Mouse (Mus musculus): Measurements from ENCODE around the gene Atrnl1. TPM values are rescaled to one million over a fixed set of nuclear protein-coding genes. Genes with fewer than 3 reads are reported as not detected.

The Atrnl1 gene
- 27.9 TPM for polyA plus RNA-seq (2021)

DNA sequence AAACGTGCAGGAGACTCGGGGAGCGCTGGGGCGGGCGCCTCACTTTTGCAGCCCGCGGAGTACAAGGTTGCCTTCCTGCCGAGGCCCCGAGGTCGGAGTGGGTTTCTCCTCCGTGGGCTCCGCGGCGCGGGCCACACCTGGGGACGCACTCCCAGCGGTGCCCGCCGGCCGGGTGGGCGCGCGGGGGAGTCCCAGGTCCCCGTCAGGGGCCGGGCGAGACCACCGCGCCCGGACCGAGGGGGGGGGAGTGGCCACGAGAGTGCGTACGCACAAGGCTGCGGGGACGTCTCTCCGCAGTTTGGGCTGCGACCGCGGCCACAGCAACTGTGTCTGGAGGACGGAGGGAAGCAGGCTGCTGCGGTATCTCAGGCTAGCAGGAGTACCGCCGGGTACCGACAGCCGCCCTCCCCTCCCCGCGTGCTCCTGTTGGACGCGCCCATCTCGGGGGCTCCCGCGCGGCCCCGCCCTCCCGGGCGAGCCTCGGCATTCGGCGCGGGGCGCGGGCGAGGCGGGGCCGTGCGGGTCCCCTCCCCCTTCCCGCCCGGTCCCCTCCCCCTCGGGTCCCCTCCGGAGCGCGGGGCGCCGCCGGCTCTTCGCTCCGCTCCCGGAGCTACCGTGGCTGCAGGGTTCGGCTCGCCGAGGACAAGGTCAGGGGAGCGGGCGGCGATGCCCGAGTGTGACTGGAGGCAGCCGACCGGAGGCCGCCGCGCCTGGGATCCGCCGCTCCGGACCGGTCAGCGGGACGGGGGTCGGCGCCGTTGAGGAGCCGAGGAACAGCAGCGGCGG lies at the start of gene Atrnl1:
Atrnl1 (plus strand) TSS at position 559 of the 786 bp plus-strand sequence.
- ATAC-seq: peak; percentile 74
- ChIA-PET CTCF (interaction anchor here (1.0 to 1.1 kb wide), 2 partner anchors 10 to 236 kb away, joined by 3 read pairs; no protein-coding TSS in a partner anchor), POLR2A (interaction anchor here (0.7 to 1.6 kb wide), 4 partner anchors 12 to 556 kb away, joined by 3 to 10 read pairs (median 4); no protein-coding TSS in a partner anchor)
- no peaks in the 10 kb centered on the region for H3K27me3 ChIP-seq
- DNase-seq (ENCODE audit: low read depth, low spot score): peak; percentile 44
- in situ Hi-C loops (cut with MboI; ENCODE audit: low pct_unique_long_range_greater_than_20kb): no loop called here
- no peak for TF ChIP-seq CTCF (IDR thresholded peaks at IDR 0.05)

DNA sequence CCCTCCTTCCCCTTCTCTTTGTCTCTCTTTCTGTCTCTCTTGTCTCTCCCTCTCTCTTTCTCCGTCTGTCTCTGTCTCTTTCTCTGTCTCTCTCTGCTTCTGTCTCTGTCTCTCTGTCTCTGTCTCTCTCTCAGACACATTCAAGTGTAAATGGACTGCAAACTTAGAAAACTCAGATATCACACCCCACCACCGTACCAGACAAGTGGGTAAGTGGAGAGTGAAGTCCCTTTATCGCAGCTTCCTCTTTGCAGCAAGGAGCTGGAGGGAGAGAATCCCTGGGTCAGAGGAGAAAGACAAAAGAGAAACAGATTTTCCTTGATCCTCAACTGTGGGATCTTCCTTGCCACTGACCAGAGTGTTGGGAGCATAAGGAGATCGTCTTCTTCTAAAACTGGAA lies 49.3 kb upstream of the Atrnl1 start:
- POLR2A ChIA-PET: no interaction called here
- DNase-seq (ENCODE audit: low read depth, low spot score) (no peak), ATAC-seq (no peak)
- CTCF ChIA-PET: no interaction called here
- H3K27me3 ChIP-seq: no peaks in the 10 kb centered on the region
- no peak for TF ChIP-seq CTCF (IDR thresholded peaks at IDR 0.05)
- in situ Hi-C loops (cut with MboI; ENCODE audit: low pct_unique_long_range_greater_than_20kb): no loop called here

DNA sequence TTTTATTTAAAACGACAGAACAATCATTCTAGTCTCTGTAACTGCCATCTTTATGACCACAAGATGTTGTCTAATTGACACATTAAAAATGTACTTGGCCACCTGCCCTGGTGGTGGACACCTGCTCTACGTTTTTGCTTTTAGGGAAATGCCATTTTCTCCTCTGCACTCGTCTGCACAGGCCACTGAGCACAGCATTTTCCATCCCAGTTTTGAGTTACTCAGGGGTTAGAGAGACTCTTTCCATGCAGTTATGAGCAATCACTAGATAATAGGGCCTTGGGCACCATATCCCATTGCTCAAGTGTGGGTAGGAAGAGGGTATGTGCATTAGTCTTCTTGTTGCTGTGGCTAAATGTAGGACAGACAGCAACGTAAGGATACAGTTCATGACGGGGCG lies 41.8 kb upstream of the Atrnl1 start:
- DNase-seq (ENCODE audit: low read depth, low spot score) (no peak), ATAC-seq (no peak)
- TF ChIP-seq CTCF (IDR thresholded peaks at IDR 0.05): no peak
- POLR2A ChIA-PET: no interaction called here
- in situ Hi-C loops (cut with MboI; ENCODE audit: low pct_unique_long_range_greater_than_20kb): no loop called here
- CTCF ChIA-PET: interaction anchor here (1.7 kb wide), 1 partner anchor 12 kb away, joined by 5 read pairs; no protein-coding TSS in a partner anchor
- H3K27me3 ChIP-seq: no peaks in the 10 kb centered on the region

DNA sequence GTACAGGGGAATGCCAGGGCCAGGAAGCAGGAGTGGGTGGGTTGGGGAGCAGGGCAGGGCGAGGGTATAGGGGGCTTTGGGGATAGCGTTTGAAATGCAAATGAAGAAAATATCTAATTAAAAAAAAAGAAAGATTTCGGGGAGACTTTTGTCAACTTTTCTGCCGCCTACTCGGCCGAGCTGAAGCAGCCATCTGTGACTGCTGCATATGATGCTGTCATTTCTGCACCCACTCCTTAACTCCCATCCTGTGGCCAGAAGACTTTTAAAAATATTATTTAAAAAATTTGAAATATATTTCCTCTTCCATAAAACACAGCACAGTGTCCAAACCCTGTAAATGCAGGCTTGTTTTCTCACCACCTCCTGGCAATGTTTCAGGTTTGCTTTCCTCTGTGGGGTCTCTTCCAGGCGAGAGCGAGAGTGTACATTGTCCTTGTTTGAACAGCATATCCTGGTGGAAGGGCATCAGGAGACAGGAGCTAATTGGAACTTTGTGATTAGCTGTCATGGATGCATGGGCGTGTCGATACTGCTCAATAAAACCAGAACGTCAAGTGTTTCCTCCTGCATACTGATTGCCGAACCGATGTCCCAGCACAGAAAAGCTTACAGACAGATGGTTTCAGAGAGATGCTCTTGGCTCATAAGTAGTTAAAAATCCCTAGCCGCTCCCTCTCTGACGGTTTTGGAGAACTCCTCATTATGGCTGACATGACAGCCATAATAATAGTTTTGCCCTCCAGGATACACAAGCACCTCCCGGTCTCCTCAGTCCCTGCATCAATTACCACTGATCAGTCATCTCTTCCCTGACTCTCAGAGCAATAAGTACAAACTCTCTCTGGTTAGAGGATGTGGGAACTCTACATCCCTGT lies 38.2 kb upstream of the Atrnl1 start:
- in situ Hi-C loops (cut with MboI; ENCODE audit: low pct_unique_long_range_greater_than_20kb): no loop called here
- CTCF ChIA-PET: no interaction called here
- ATAC-seq (no peak), DNase-seq (ENCODE audit: low read depth, low spot score) (no peak)
- no peaks in the 10 kb centered on the region for H3K27me3 ChIP-seq
- POLR2A ChIA-PET: no interaction called here
- TF ChIP-seq CTCF (IDR thresholded peaks at IDR 0.05): no peak

DNA sequence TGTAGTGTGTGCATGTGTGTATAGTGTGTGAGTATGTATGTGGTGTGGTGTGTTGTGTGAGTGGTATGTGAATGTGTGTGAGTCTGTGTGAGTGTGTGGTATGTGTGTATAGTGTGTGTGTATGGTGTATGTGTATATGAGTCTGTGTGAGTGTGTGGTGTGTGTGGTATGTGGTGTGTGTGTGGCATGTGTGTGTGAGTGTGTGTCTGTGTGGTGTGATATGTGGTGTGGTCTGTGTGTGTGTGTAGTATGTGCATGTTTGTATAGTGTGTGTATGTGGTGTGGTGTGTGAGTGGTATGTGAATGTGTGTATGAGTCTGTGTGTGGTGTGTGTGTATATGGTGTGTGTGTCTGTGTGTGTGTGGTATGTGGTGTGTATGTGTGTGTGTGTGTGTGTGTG lies 37.4 kb upstream of the Atrnl1 start:
- DNase-seq (ENCODE audit: low read depth, low spot score): no peak
- ChIA-PET POLR2A (no interaction called here), CTCF (no interaction called here)
- no peak for ATAC-seq
- TF ChIP-seq CTCF (IDR thresholded peaks at IDR 0.05): no peak
- in situ Hi-C loops (cut with MboI; ENCODE audit: low pct_unique_long_range_greater_than_20kb): no loop called here
- no peaks in the 10 kb centered on the region for H3K27me3 ChIP-seq

DNA sequence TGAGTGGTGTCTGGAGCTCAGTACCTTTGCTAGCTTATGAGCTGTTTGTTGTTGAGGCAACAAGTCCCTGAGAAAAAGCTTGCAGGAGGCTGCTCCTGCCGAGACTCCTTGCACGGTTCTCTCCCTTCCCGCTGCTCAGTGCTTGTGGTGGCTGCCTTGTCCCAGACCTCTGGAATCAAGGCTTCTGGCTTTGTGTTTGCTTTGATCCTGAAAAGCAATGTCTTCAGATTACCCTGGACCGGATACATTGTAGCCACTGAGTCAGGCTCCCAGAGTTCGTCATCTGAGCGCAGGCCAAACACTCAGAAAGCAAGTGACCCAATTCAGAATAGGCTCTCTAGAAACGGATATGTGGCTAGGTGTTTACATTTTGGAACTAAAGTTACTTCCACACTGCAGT lies 35.8 kb upstream of the Atrnl1 start:
- H3K27me3 ChIP-seq: no peaks in the 10 kb centered on the region
- ATAC-seq (no peak), DNase-seq (ENCODE audit: low read depth, low spot score) (no peak)
- CTCF ChIA-PET: no interaction called here
- in situ Hi-C loops (cut with MboI; ENCODE audit: low pct_unique_long_range_greater_than_20kb): no loop called here
- POLR2A ChIA-PET: no interaction called here
- TF ChIP-seq CTCF (IDR thresholded peaks at IDR 0.05): no peak

- no peak for TF ChIP-seq CTCF (IDR thresholded peaks at IDR 0.05)
- ATAC-seq (no peak), DNase-seq (ENCODE audit: low read depth, low spot score) (no peak)
- H3K27me3 ChIP-seq: no peaks in the 10 kb centered on the region
- POLR2A ChIA-PET: no interaction called here
- CTCF ChIA-PET: interaction anchor here (1.0 kb wide), 1 partner anchor 51 kb away, joined by 4 read pairs; no protein-coding TSS in a partner anchor
- in situ Hi-C loops (cut with MboI; ENCODE audit: low pct_unique_long_range_greater_than_20kb): no loop called here
Observed at GRCm38 (mm10) chr19:57576836-57577235, 34.0 kb upstream of the Atrnl1 start.

DNA sequence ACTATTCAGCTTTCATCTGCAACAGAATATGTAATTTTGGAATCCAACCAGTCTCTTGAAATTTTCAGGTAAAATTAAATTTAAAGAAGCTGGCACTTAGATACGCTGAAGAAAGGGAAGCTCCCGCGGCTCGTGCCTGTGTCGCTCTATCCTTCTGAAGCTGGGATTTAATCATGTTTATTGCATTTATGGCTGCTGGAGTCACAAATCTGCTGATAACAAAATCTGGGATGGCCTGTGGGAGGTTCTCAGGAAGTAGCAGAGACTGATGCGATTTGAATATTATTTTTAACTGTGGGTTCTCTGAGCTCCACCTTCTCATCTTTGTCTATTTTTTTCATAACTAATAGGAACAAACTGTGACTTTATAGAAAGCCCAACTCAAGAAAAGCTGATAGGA lies 33.6 kb upstream of the Atrnl1 start:
- ATAC-seq: no peak
- in situ Hi-C loops (cut with MboI; ENCODE audit: low pct_unique_long_range_greater_than_20kb): no loop called here
- ChIA-PET CTCF (interaction anchor here (1.0 kb wide), 1 partner anchor 51 kb away, joined by 4 read pairs; no protein-coding TSS in a partner anchor), POLR2A (no interaction called here)
- no peak for DNase-seq (ENCODE audit: low read depth, low spot score)
- no peak for TF ChIP-seq CTCF (IDR thresholded peaks at IDR 0.05)
- no peaks in the 10 kb centered on the region for H3K27me3 ChIP-seq

GRCm38 (mm10) chr19:57580962-57581361 lies 29.9 kb upstream of the Atrnl1 start:
- no peaks in the 10 kb centered on the region for H3K27me3 ChIP-seq
- TF ChIP-seq CTCF (IDR thresholded peaks at IDR 0.05): no peak
- ATAC-seq (no peak), DNase-seq (ENCODE audit: low read depth, low spot score) (peak; percentile 4)
- in situ Hi-C loops (cut with MboI; ENCODE audit: low pct_unique_long_range_greater_than_20kb): no loop called here
- POLR2A ChIA-PET: no interaction called here
- CTCF ChIA-PET: interaction anchor here (0.7 to 1.7 kb wide), 3 partner anchors 13 to 16 kb away, joined by 4 to 5 read pairs (median 4); no protein-coding TSS in a partner anchor

GRCm38 (mm10) chr19:57585231-57585792 lies 25.5 kb upstream of the Atrnl1 start:
- peaks cover 10% of the 10 kb centered on the region for H3K27me3 ChIP-seq
- POLR2A ChIA-PET: no interaction called here
- CTCF ChIA-PET: no interaction called here
- ATAC-seq: no peak
- no peak for DNase-seq (ENCODE audit: low read depth, low spot score)
- TF ChIP-seq CTCF (IDR thresholded peaks at IDR 0.05): no peak
- in situ Hi-C loops (cut with MboI; ENCODE audit: low pct_unique_long_range_greater_than_20kb): no loop called here

Measured in Patski (cell line).